Mouse (Mus musculus) neural tube, embryonic 14.5 days (tissue): ENCODE results near the gene Alk. TPM values are rescaled to one million over a fixed set of nuclear protein-coding genes. Genes with fewer than 3 reads are reported as not detected.

Experiments used
- ATAC-seq: fragments of 200-750 bp; cut with Nextera tagmentation; 2 replicates; pipeline ENCODE4 v1.8.0; 2017; ENCODE audit warnings: low read depth, mild to moderate bottlenecking, moderate TSS enrichment, moderate library complexity
- H3K27ac ChIP-seq: fragments of 300-500 bp; sonication (generic); 2 replicates; pipeline ENCODE4 v1.5.1; 2014; ENCODE audit warnings: low read depth, mild to moderate bottlenecking, control low read depth, low read length, moderate library complexity, mixed read lengths
- H3K27me3 ChIP-seq: fragments of 300-500 bp; sonication (generic); 2 replicates; pipeline ENCODE4 v1.6.1; 2014; ENCODE audit warnings: low read length; ENCODE audit not compliant: control insufficient read depth, insufficient read depth
- H3K36me3 ChIP-seq: fragments of 300-500 bp; sonication (generic); 2 replicates; pipeline ENCODE4 v1.6.1; 2014; ENCODE audit warnings: low read length, mixed read lengths; ENCODE audit not compliant: control insufficient read depth, insufficient read depth
- H3K4me1 ChIP-seq: fragments of 300-500 bp; sonication (generic); 2 replicates; pipeline ENCODE4 v1.6.1; 2014; ENCODE audit warnings: low read length; ENCODE audit not compliant: control insufficient read depth, insufficient read depth
- H3K4me2 ChIP-seq: fragments of 300-500 bp; sonication (generic); 2 replicates; pipeline ENCODE4 v1.6.1; 2014; ENCODE audit warnings: mild to moderate bottlenecking, low read depth, low read length, control low read depth
- H3K4me3 ChIP-seq: fragments of 300-500 bp; sonication (generic); 2 replicates; pipeline ENCODE4 v1.5.1; 2014; ENCODE audit warnings: low read depth, low read length, control low read depth, mixed read lengths
- H3K9ac ChIP-seq: fragments of 300-500 bp; sonication (generic); replicated peaks from 2 replicates; pipeline ENCODE4 v1.6.1; 2014; ENCODE audit warnings: low read depth, mild to moderate bottlenecking, control low read depth, low read length, mixed read lengths
- H3K9me3 ChIP-seq: fragments of 300-500 bp; sonication (generic); 2 replicates; pipeline ENCODE4 v1.6.1; 2016; ENCODE audit warnings: low read length; ENCODE audit not compliant: control insufficient read depth
- WGBS: fragments of 180-500 bp; shearing (Covaris S2); extraction: QIAGEN DNeasy Blood & Tissue Kit; methylation state at CpG from one replicate; pipeline ENCODE4 v1.1.7; 2014; 5-methylcytosine and 5-hydroxymethylcytosine counted together
- polyA plus RNA-seq: library from polyadenylated mRNA; unstranded; fragments of >200 nt; fragmentation: Nextera tagmentation; extraction: Ambion mirVana; gene quantifications from 2 replicates; pipeline ENCODE4 v1.2.1, GENCODE M21; 2014

The Alk gene
- polyA plus RNA-seq, 1 experiment from 2014 or later: 5.2 TPM

DNA sequence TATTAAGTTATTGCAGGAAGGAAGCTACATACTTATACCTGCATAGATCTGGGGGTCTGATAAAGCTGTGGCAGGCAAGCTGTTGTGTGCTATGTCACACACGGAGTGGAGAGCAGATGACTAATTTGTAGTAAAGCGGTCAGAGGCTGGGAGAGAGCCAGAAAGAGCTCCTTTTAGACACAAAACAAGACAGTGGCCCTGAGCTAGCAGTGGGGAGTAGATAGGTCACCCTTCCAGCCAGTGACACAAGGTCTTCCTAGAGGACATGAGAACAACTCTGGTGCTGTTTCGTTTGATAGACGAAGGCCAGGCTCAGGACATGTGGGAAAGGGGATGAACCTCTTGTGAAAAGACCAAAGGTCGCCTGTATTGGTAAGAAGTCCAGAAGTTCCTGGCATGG is 596.0 kb downstream of the Alk start:
- H3K27me3 ChIP-seq: no peaks in the 10 kb centered on the region; the same call in 1 of the 2 replicates
- 81% methylated on average over 5 of the region's 5 CpGs for WGBS
- H3K4me2 ChIP-seq: no peak overlapping the region
- no peaks in the 10 kb centered on the region for H3K4me1 ChIP-seq
- no peak for ATAC-seq
- H3K9ac ChIP-seq: no peak overlapping the region
- no peaks in the 10 kb centered on the region for H3K9me3 ChIP-seq
- no peak overlapping the region for H3K4me3 ChIP-seq
- H3K27ac ChIP-seq: no peak overlapping the region
- no peaks in the 10 kb centered on the region for H3K36me3 ChIP-seq

DNA sequence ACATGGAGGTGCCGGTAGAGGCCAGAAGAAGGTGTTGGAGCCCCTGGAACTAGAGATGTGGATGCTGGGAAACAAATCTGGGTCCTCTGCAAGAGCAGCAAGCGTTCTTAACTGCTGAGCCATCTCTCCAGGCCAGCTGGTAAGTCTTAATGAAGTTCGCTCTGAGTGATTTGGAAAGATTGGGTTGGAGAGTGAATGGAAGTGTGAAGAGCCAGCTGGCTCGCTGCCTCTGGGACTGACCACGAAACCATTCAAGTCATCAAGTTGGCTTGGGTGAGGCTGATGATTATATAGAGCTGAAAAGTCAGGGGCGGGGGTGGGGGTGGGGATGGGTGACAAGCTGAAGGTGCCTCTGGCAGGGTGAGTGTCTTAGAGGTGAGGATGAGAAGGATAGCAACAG is 599.1 kb downstream of the Alk start:
- no peak overlapping the region for H3K9ac ChIP-seq
- no peak overlapping the region for H3K4me2 ChIP-seq
- H3K27me3 ChIP-seq: no peaks in the 10 kb centered on the region; the same call in 1 of the 2 replicates
- no peaks in the 10 kb centered on the region for H3K4me1 ChIP-seq
- 90% methylated on average over 6 of the region's 6 CpGs for WGBS
- ATAC-seq: no peak
- no peaks in the 10 kb centered on the region for H3K9me3 ChIP-seq
- no peaks in the 10 kb centered on the region for H3K36me3 ChIP-seq
- no peak overlapping the region for H3K4me3 ChIP-seq
- no peak overlapping the region for H3K27ac ChIP-seq

DNA sequence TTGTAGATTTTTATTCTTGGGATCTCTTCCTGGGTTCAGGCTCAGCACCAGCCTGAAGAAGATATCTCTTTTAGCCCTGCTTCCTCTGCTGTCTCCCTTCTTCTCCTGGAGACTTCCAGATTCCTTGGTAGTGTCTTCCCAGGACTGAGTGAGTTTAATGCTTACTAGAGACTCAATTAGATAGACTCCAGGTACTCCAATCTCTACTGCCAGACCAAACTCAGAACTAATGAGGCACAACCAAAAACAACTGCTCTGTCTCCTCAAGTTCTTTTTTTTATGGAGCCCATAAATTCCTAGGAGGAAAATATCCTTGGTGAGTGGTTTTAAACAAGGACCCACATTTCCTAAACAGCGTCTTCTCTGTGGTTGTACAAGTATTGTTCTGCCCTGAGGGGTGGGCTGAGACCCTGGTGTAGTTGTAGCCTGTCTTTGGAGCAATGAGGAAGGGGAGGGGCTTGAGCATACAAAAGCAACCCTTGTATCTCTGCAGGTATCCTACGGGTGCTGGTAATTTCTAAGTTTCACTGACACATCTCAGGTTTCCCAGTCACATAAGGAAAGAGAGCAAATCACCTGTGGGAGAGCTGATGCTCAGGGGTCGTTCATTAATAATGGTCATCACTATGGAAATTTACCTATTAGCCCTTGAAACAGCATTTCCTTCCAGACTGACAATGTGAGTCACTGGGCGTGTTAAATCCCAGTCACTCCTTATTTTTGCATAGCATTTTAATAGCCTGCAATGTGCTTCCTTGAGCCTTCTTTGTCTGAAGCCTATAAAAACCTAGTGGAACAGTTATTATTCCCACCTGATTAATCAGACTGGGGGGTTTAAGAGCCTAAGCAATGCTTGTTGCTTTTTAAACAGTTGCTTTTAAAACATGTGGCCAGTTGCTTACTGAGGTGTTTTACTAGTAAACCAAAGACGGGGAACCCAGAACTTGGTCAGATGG is 604.6 kb downstream of the Alk start:
- peak; percentile 51; the same call in 1 of the 2 replicates for ATAC-seq
- H3K27ac ChIP-seq: no peak overlapping the region
- no peaks in the 10 kb centered on the region for H3K4me1 ChIP-seq
- no peaks in the 10 kb centered on the region; the same call in 1 of the 2 replicates for H3K27me3 ChIP-seq
- H3K4me3 ChIP-seq: no peak overlapping the region
- no peaks in the 10 kb centered on the region for H3K9me3 ChIP-seq
- H3K36me3 ChIP-seq: no peaks in the 10 kb centered on the region
- H3K9ac ChIP-seq: no peak overlapping the region
- WGBS: 41% methylated on average over 5 of the region's 5 CpGs
- no peak overlapping the region for H3K4me2 ChIP-seq

DNA sequence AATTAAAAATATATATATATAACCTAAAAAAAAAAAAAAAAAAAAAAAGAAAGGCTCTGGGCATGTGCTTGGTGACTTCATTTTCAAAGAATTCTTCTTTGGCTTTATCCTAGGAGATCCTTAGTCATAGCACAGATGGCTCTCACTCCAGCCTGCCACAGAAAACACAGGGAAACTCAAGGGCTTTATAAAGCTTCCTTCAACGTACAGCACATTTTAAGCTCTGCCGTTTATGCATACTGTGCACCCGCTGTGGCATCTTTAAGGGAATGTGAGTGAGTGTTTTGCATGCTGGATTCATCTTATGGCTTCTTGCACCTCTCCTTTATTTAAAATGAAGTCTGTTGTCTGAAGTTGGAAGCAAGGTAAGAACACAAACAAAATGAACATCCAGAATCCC is 606.7 kb downstream of the Alk start:
- H3K9ac ChIP-seq: no peak overlapping the region
- no peaks in the 10 kb centered on the region for H3K9me3 ChIP-seq
- H3K27me3 ChIP-seq: no peaks in the 10 kb centered on the region
- no peak for ATAC-seq
- H3K27ac ChIP-seq: no peak overlapping the region
- no peak overlapping the region for H3K4me2 ChIP-seq
- H3K36me3 ChIP-seq: no peaks in the 10 kb centered on the region
- 70% methylated on average over 3 of the region's 3 CpGs for WGBS
- no peak overlapping the region for H3K4me3 ChIP-seq
- H3K4me1 ChIP-seq: no peaks in the 10 kb centered on the region

DNA sequence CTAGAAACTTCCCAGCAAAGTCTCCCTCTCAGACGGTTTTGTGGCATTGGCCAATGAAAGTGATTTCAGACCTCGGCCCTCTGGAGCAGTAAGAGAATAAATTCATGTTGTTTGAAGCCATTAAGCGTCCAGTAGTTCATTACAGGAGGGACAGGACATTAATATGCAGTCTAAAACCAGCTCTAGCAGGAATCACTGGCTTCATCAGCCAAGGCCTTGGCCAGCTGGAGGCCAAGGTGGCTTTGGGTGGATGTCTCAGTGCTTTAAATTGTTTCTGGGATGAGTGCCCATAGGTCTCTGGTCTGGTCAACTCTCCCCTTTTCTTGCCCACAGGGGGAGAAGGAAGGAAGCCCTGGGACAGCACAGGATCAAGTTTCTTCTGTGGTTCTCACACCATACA is 608.9 kb downstream of the Alk start:
- Histone ChIP-seq H3K36me3 (no peaks in the 10 kb centered on the region), H3K9me3 (no peaks in the 10 kb centered on the region), H3K27ac (no peak overlapping the region), H3K27me3 (no peaks in the 10 kb centered on the region), H3K4me1 (no peaks in the 10 kb centered on the region), H3K9ac (no peak overlapping the region), H3K4me3 (no peak overlapping the region), H3K4me2 (no peak overlapping the region)
- ATAC-seq: no peak
- 79% methylated on average over 3 of the region's 3 CpGs for WGBS

DNA sequence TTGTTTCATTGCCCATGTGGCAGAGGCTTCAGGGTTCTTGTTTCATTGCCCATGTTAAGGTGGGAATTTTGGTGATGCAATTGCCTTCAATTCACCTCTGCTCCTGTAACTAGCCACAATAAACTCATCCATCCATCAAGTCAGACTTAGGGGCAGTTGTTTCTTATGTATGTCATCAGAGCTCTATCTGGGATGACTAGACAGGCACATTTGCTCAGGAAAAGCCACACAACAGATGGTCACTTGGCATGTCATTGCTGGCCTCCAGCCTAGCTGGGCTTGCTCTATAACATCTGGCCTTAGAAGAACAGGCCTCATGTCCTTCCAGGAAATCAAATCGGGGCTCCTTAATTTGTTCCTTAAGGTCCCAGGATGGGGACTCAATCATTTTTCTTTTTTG is 610.3 kb downstream of the Alk start:
- Histone ChIP-seq H3K36me3 (no peaks in the 10 kb centered on the region), H3K4me1 (no peaks in the 10 kb centered on the region), H3K9me3 (no peaks in the 10 kb centered on the region), H3K4me3 (no peak overlapping the region), H3K27ac (no peak overlapping the region), H3K27me3 (no peaks in the 10 kb centered on the region), H3K9ac (no peak overlapping the region), H3K4me2 (no peak overlapping the region)
- WGBS: 90% methylated on average over 1 of the region's 1 CpGs
- ATAC-seq: no peak

DNA sequence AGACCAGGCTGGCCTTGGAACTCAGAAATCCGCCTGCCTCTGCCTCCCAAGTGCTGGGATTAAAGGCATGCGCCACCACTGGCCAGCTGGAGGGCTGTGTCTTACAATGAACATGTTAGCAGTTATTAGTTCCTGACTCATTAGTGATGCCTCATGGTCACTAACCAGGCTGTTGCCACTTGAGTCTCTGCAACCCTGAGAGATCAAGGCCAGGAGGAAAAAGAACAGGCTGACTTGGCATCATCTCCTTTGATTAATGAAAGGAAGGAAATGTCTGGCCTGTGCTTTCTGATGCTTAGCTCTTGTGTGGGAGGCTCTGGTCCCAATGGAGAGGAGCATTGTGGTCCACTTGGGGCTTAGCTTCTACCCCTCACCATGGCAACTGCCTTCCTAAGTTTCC is 611.4 kb downstream of the Alk start:
- 95% methylated on average over 2 of the region's 2 CpGs for WGBS
- no peak for ATAC-seq
- H3K4me3 ChIP-seq: no peak overlapping the region
- no peaks in the 10 kb centered on the region for H3K4me1 ChIP-seq
- H3K27ac ChIP-seq: no peak overlapping the region
- H3K9ac ChIP-seq: no peak overlapping the region
- H3K4me2 ChIP-seq: no peak overlapping the region
- no peaks in the 10 kb centered on the region for H3K36me3 ChIP-seq
- H3K27me3 ChIP-seq: no peaks in the 10 kb centered on the region
- H3K9me3 ChIP-seq: no peaks in the 10 kb centered on the region

DNA sequence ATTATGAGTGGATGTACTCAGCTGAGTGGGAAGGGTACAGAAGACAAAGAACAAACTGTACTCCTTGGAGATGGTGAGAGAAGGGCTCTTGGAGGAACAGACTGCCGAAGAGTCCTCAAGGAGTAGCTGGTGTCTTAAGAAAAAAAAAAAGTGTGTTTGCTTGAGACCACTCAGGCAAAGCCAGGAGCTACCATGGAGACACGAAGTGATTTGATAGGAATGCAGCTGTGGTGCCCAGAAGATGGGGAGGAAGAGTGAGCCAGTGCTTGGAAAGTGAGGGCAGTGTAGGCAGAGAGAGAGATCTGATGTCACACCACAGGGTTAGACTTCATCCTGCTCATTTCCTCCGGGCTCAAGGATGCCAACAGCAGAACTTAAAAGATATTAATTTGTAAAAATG is 613.2 kb downstream of the Alk start:
- Histone ChIP-seq H3K4me2 (no peak overlapping the region), H3K4me3 (no peak overlapping the region), H3K4me1 (peaks cover 4% of the 10 kb centered on the region; the same call in 1 of the 2 replicates), H3K36me3 (no peaks in the 10 kb centered on the region), H3K9me3 (no peaks in the 10 kb centered on the region), H3K9ac (no peak overlapping the region), H3K27ac (no peak overlapping the region), H3K27me3 (no peaks in the 10 kb centered on the region)
- WGBS: 72% methylated on average over 3 of the region's 3 CpGs
- ATAC-seq: peak; percentile 26; the same call in 1 of the 2 replicates

DNA sequence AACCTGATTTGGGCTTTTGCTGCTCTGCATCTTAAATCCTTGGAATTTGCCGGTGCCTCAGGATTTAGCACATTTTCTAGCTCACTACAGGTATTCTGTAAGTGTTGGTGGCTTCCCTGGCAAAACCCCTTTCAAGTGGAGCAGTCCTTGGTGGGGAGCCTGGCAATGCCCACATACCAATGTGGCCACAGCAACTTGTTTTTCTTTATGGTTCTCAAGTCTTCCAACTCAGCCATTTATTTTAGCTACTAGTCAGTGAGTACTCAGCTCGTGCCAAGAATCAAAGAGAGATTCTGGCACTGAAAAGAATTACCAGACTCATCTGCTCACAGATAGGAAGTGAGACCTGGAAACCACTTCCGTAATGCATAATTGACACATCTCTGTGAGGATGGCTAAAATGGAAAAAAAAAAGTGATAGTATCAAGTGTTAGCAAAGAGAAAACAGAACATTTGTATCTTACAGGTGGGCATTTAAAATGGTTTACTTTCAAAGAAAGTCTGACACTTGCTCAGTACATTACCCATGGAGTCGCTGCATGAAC is 614.2 kb downstream of the Alk start:
- no peak for ATAC-seq
- whole genome bisulfite sequencing: 80% methylated on average over 4 of the region's 4 CpGs

More for the DNA sequence above, 614.2 kb downstream of the Alk start:
- Histone ChIP-seq H3K4me1 (peaks cover 4% of the 10 kb centered on the region; the same call in 1 of the 2 replicates), H3K9ac (no peak overlapping the region), H3K9me3 (no peaks in the 10 kb centered on the region), H3K27me3 (no peaks in the 10 kb centered on the region), H3K4me2 (no peak overlapping the region), H3K36me3 (no peaks in the 10 kb centered on the region), H3K4me3 (no peak overlapping the region), H3K27ac (no peak overlapping the region)
